Mouse (Mus musculus): ENCODE data around the gene Ksr1.

Ksr1 gene

GRCm38 (mm10) chr11:79148783-79149182 is 2.6 kb upstream of the Ksr1 start:
- no peak for DNase-seq (ENCODE audit: low read depth in 2 of 2, low spot score in 2 of 2)

GRCm38 (mm10) chr11:79145283-79146265 is 633 bp downstream of the Ksr1 start:
- DNase-seq (ENCODE audit: low read depth in 2 of 2, low spot score in 2 of 2): no peak

- no peak for DNase-seq (ENCODE audit: low read depth in 2 of 2, low spot score in 2 of 2)
These were observed 1.5 kb downstream of the Ksr1 start for GRCm38 (mm10) chr11:79144741-79145140.

GRCm38 (mm10) chr11:79144043-79144591 is 2.1 kb downstream of the Ksr1 start:
- no peak for DNase-seq (ENCODE audit: low read depth in 2 of 2, low spot score in 2 of 2)

- DNase-seq (ENCODE audit: low read depth in 2 of 2, low spot score in 2 of 2): no peak
These were observed 2.9 kb downstream of the Ksr1 start for GRCm38 (mm10) chr11:79143322-79143721.

- DNase-seq (ENCODE audit: low read depth in 2 of 2, low spot score in 2 of 2): no peak
These were observed 3.8 kb downstream of the Ksr1 start for GRCm38 (mm10) chr11:79142381-79142780.

GRCm38 (mm10) chr11:79141235-79142109 is 4.7 kb downstream of the Ksr1 start:
- DNase-seq (ENCODE audit: low read depth in 2 of 2, low spot score in 2 of 2): no peak

GRCm38 (mm10) chr11:79140511-79140888 is 5.7 kb downstream of the Ksr1 start:
- no peak for DNase-seq (ENCODE audit: low read depth in 2 of 2, low spot score in 2 of 2)

GRCm38 (mm10) chr11:79139878-79140510 is 6.2 kb downstream of the Ksr1 start:
- no peak for DNase-seq (ENCODE audit: low read depth in 2 of 2, low spot score in 2 of 2)

GRCm38 (mm10) chr11:79138621-79139020 is 7.6 kb downstream of the Ksr1 start:
- no peak for DNase-seq (ENCODE audit: low read depth in 2 of 2, low spot score in 2 of 2)

GRCm38 (mm10) chr11:79137245-79137644 is 9.0 kb downstream of the Ksr1 start:
- DNase-seq (ENCODE audit: low read depth in 2 of 2, low spot score in 2 of 2): no peak

- no peak for DNase-seq (ENCODE audit: low read depth in 2 of 2, low spot score in 2 of 2)
These were observed 10.4 kb downstream of the Ksr1 start for GRCm38 (mm10) chr11:79135685-79136360.

GRCm38 (mm10) chr11:79135105-79135503 is 11.1 kb downstream of the Ksr1 start:
- DNase-seq (ENCODE audit: low read depth in 2 of 2, low spot score in 2 of 2): no peak

GRCm38 (mm10) chr11:79134416-79135104 is 11.6 kb downstream of the Ksr1 start:
- no peak for DNase-seq (ENCODE audit: low read depth in 2 of 2, low spot score in 2 of 2)

- no peak for DNase-seq (ENCODE audit: low read depth in 2 of 2, low spot score in 2 of 2)
These were observed 12.2 kb downstream of the Ksr1 start for GRCm38 (mm10) chr11:79133961-79134360.

GRCm38 (mm10) chr11:79133051-79133450 is 13.2 kb downstream of the Ksr1 start:
- DNase-seq (ENCODE audit: low read depth in 2 of 2, low spot score in 2 of 2): no peak

- DNase-seq (ENCODE audit: low read depth in 2 of 2, low spot score in 2 of 2): no peak
These were observed 14.2 kb downstream of the Ksr1 start for GRCm38 (mm10) chr11:79131949-79132411.

- no peak for DNase-seq (ENCODE audit: low read depth in 2 of 2, low spot score in 2 of 2)
These were observed 16.5 kb downstream of the Ksr1 start for GRCm38 (mm10) chr11:79129388-79130356.

GRCm38 (mm10) chr11:79128233-79128632 is 18.0 kb downstream of the Ksr1 start:
- DNase-seq (ENCODE audit: low read depth in 2 of 2, low spot score in 2 of 2): no peak
